Comparison of ENCODE assay signal across 14 mouse cellular contexts in the genomic region with DNA sequence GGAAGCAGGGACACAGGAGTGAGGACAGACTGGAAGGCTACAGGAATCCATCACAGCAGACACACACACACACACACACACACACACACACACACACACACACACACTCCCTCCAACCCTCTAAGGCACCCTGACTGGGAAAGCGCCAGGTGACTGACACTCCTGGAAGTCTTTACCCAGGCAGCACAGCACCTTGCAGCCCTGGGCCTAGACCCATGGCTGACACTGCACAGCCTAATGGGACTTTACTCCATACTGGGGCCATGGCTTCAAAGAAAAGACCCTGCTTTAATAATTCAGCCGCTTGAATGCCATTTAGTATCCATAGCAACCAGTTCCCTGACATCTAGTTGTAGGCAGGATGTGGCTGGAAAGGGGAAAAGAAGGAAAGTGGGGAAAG. TPM values are rescaled to one million over a fixed set of nuclear protein-coding genes. Genes with fewer than 3 reads are reported as not detected.
A peak's percentile ranks its signal among the peaks of the same experiment; 100 is the strongest.
DNase-seq lines count a peak whose midpoint lies in the region; ATAC-seq and TF ChIP-seq lines count a peak whose summit lies in the region.
"Had no signal": no experiment of that assay in that cellular context is flagged by ENCODE, and none has a peak within 500 bp of the region (broad histone marks: within the 10 kb centered on the region; RNA-seq: fewer than 3 reads in every experiment).

No protein-coding gene starts in this region.

- DNase-seq in brain, embryonic 14.5 days (ENCODE audit: low read depth): peak; percentile 89
- DNase-seq in forebrain, embryonic 11.5 days (ENCODE audit: low spot score): peak; percentile 52
- DNase-seq in hindbrain, embryonic 14.5 days (ENCODE audit: low spot score): peak; percentile 59
- DNase-seq in midbrain, postnatal 0 days (ENCODE audit: low spot score): peak; percentile 44
- no peak for DNase-seq in lung, postnatal 4 days
- DNase-seq in adrenal gland, postnatal 25 days: no peak
- DNase-seq in cerebellum, postnatal 4 days (ENCODE audit: low spot score in 2 of 2): no peak
- DNase-seq: heart, adult 2 months; heart, postnatal 14 days; lung, postnatal 10 days; right cerebral cortex, postnatal 25 days; thymus, postnatal 14 days had no signal

- H3K4me2 ChIP-seq in forebrain, embryonic 11.5 days (ENCODE audit: low read depth, low read length, severe bottlenecking): no peak overlapping the region
- H3K4me2 ChIP-seq in hindbrain, embryonic 14.5 days (replicated peaks): no peak overlapping the region
- H3K4me2 ChIP-seq in midbrain, postnatal 0 days (ENCODE audit: low read depth, low read length, poor library complexity, severe bottlenecking): no peak overlapping the region
- H3K4me2 ChIP-seq: liver, embryonic 11.5 days had no signal

- no peak for TF ChIP-seq POLR2A in brain, embryonic 14.5 days (IDR thresholded peaks at IDR 0.05; ENCODE audit: borderline replicate concordance, extremely low read depth, insufficient read depth, insufficient read length, poor library complexity, severe bottlenecking)

- H3K4me3 ChIP-seq in forebrain, embryonic 11.5 days (ENCODE audit: low read depth, low read length): no peak overlapping the region
- H3K4me3 ChIP-seq in hindbrain, embryonic 14.5 days (replicated peaks; ENCODE audit: low read length): no peak overlapping the region
- H3K4me3 ChIP-seq in midbrain, postnatal 0 days (ENCODE audit: low read depth, low read length): no peak overlapping the region
- H3K4me3 ChIP-seq: heart, adult 2 months had no signal

- no peaks in the 10 kb centered on the region for H3K36me3 ChIP-seq in forebrain, embryonic 11.5 days (ENCODE audit: control insufficient read depth, insufficient read depth, low read length)
- no peaks in the 10 kb centered on the region for H3K36me3 ChIP-seq in hindbrain, embryonic 14.5 days (replicated peaks; ENCODE audit: control insufficient read depth, insufficient read depth)
- H3K36me3 ChIP-seq in midbrain, postnatal 0 days (ENCODE audit: insufficient read depth, low read length): no peaks in the 10 kb centered on the region

- no peaks in the 10 kb centered on the region for H3K9me3 ChIP-seq in forebrain, embryonic 11.5 days (ENCODE audit: control insufficient read depth, low read length)
- no peaks in the 10 kb centered on the region for H3K9me3 ChIP-seq in hindbrain, embryonic 14.5 days (ENCODE audit: control insufficient read depth, low read length)
- H3K9me3 ChIP-seq in midbrain, postnatal 0 days (ENCODE audit: low read length): no peaks in the 10 kb centered on the region

- no peak overlapping the region for H3K27ac ChIP-seq in forebrain, embryonic 11.5 days (ENCODE audit: low read depth, low read length)
- H3K27ac ChIP-seq in hindbrain, embryonic 14.5 days: peak overlapping the region; percentile 6; the same call in 1 of the 2 replicates
- peak overlapping the region; percentile 62 for H3K27ac ChIP-seq in midbrain, postnatal 0 days (ENCODE audit: low read depth, low read length)
- H3K27ac ChIP-seq: heart, adult 2 months had no signal

- TF ChIP-seq CTCF in brain, embryonic 14.5 days (IDR thresholded peaks at IDR 0.05; ENCODE audit: borderline replicate concordance, extremely low read depth, insufficient read depth, insufficient read length): no peak
- TF ChIP-seq CTCF in midbrain, postnatal 0 days (IDR thresholded peaks at IDR 0.05): no peak

- 32% methylated on average over 2 of the region's 2 CpGs for WGBS in forebrain, embryonic 11.5 days
- 24% methylated on average over 2 of the region's 2 CpGs for WGBS in hindbrain, embryonic 14.5 days
- 10% methylated on average over 2 of the region's 2 CpGs for WGBS in midbrain, postnatal 0 days

- ATAC-seq in forebrain, embryonic 11.5 days (replicated peaks; ENCODE audit: low FRiP score): peak; percentile 72
- ATAC-seq in hindbrain, embryonic 14.5 days (ENCODE audit: low FRiP score): peak; percentile 83
- ATAC-seq in midbrain, postnatal 0 days (ENCODE audit: low FRiP score): no peak
- ATAC-seq: intestine, postnatal 0 days had no signal

- H3K27me3 ChIP-seq in forebrain, embryonic 11.5 days (ENCODE audit: control insufficient read depth, insufficient read depth, low read length): peaks cover 12% of the 10 kb centered on the region
- H3K27me3 ChIP-seq in hindbrain, embryonic 14.5 days (ENCODE audit: control insufficient read depth, insufficient read depth, low read length): peaks cover 23% of the 10 kb centered on the region
- H3K27me3 ChIP-seq in midbrain, postnatal 0 days (ENCODE audit: insufficient read depth, low read length): peaks cover 4% of the 10 kb centered on the region; the same call in 1 of the 2 replicates

- H3K9ac ChIP-seq in forebrain, embryonic 11.5 days (ENCODE audit: low read length): no peak overlapping the region
- H3K9ac ChIP-seq in hindbrain, embryonic 14.5 days: peak overlapping the region; percentile 31; the same call in 1 of the 2 replicates
- no peak overlapping the region for H3K9ac ChIP-seq in midbrain, postnatal 0 days (replicated peaks; ENCODE audit: low read length, poor library complexity, severe bottlenecking)

- H3K4me1 ChIP-seq in forebrain, embryonic 11.5 days (replicated peaks; ENCODE audit: control insufficient read depth, insufficient read depth, low read length): peaks cover 14% of the 10 kb centered on the region; the same call in 1 of the 2 replicates
- peaks cover 34% of the 10 kb centered on the region for H3K4me1 ChIP-seq in hindbrain, embryonic 14.5 days (replicated peaks; ENCODE audit: control insufficient read depth, insufficient read depth, low read length)
- peaks cover 7% of the 10 kb centered on the region; the same call in 1 of the 2 replicates for H3K4me1 ChIP-seq in midbrain, postnatal 0 days (ENCODE audit: insufficient read depth, low read length)

RNA-seq across cellular contexts. Expression of a gene that starts 2.3 kb away (rescaled TPM):
- 18.4 and 28.8 TPM in 2 replicates for polyA plus RNA-seq in brain, embryonic 14.5 days (2012; rRNA removed)
- 1.4 and 1.7 TPM in 2 replicates for polyA plus RNA-seq in forebrain, embryonic 11.5 days (2014; fragmentation: Nextera tagmentation; extraction: Ambion mirVana)
- polyA plus RNA-seq in hindbrain, embryonic 14.5 days (2014; fragmentation: Nextera tagmentation; extraction: Ambion mirVana): 17.7 and 17.8 TPM in 2 replicates
- total RNA-seq in midbrain, postnatal 0 days (2014; rRNA removed): 68.4 and 76.9 TPM in 2 replicates
- 7.6 and 10.3 TPM in 2 replicates for polyA plus RNA-seq in midbrain, postnatal 0 days (2015; fragmentation: Nextera tagmentation; extraction: Ambion mirVana)
- total RNA-seq in adrenal gland, postnatal 25 days (2021): 0.10 and 0.15 TPM in 2 replicates

Comparison
In these comparisons a context has a peak if more than half of its experiments do, and no peak if none do; other contexts are left out.
1. DNase-seq: peak in brain, embryonic 14.5 days (single experiment), forebrain, embryonic 11.5 days (single experiment), hindbrain, embryonic 14.5 days (single experiment) and midbrain, postnatal 0 days (single experiment); none in lung, postnatal 4 days (0 of 2), adrenal gland, postnatal 25 days (single experiment) and cerebellum, postnatal 4 days (0 of 2).